Mouse (Mus musculus): ENCODE data around the gene Cenpp. TPM values are rescaled to one million over a fixed set of nuclear protein-coding genes. Genes with fewer than 3 reads are reported as not detected.
"Not testable (repeated sequence)": the region's sequence is repeated elsewhere in the genome, so short reads cannot be mapped to it uniquely, and the experiment has no call there.

The Cenpp gene
- total RNA-seq, 4 experiments from 2014 or later: 0.67 to 1.8 (median 0.94) TPM

DNA sequence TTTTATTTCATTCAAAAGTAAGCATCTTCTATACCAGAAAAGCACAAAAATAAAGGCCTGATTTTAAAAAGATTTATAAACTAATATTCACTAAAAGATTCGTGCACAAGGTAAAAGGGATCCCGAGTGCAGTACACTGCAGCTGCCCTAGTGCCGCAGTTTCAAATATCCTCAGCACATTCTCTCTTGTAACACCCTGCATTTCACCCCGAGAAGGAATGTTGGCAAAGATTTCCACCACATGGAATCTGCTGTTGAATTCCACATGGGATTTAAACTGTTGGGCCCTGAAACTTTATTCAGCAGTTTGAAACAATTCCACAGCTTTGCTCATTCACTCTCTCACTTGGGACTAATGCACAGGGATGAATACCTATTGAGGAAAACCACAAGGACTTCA is 44.9 kb downstream of the Cenpp start, which contains the start of gene Ogn:
Gene Ogn (plus strand): TSS at position 333 of the 400 bp plus-strand sequence.
- DNase-seq (ENCODE audit: low spot score in 2 of 2): peak; percentile 8 to 21

DNA sequence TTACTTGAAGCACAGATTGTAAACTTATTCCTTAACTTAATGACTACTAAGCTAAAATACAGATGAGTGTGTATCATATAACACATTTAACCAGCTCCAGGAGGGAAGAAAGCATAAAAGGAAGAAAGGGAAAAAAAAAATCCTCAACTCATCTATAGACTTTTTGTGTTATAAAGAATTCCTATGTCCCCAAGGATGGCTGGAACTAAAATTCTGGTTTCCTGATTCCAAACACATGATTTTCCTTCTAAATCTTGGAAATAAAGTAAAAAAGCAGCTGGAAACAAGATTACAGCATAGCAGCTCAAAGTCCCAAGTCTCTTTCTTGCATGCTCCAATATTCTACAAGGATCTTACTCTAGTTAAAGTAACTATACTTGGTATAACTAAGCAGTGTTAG is 49.0 kb downstream of the Cenpp start:
- no peak for DNase-seq (ENCODE audit: low spot score in 2 of 2)

DNA sequence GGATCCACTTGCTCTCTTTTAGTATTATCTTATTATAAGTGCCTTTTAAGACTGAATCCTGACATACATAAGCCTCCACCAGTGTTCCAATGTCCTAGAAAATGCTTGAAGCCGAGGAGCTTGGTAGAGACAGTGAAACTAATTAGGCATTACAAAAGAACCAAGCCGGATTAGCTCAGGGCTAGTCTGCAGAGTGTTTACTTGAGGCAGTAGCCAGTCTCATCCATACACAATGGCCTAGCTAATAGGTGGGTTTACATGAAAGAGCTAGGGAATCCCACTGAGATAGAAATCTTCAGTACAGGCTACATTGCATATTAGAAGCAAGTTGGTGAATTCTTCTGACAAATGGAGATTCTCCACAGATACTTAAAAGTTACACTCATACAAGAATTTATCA is 50.0 kb downstream of the Cenpp start:
- not testable (repeated sequence) for DNase-seq (ENCODE audit: low spot score in 2 of 2)

DNA sequence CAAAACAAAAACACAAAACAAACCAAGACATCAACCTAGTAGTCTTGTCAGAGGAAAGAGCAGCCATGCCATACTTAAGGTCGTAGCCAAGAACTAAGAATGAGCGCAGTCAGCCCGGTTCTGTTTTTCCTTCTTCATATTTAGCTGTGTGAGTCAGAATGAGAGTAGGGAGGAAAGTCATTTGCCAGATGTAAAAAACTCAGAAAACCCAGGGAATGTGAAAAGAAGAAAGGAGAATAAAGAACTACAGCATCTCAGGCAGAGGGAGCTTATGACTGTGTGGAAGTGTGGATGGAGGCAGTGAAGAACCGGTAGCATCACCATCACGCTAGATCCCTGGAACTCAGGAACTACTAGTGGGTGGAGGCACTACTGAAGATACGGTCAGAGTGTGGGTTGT is 66.5 kb downstream of the Cenpp start:
- no peak for DNase-seq (ENCODE audit: low spot score in 2 of 2)

DNA sequence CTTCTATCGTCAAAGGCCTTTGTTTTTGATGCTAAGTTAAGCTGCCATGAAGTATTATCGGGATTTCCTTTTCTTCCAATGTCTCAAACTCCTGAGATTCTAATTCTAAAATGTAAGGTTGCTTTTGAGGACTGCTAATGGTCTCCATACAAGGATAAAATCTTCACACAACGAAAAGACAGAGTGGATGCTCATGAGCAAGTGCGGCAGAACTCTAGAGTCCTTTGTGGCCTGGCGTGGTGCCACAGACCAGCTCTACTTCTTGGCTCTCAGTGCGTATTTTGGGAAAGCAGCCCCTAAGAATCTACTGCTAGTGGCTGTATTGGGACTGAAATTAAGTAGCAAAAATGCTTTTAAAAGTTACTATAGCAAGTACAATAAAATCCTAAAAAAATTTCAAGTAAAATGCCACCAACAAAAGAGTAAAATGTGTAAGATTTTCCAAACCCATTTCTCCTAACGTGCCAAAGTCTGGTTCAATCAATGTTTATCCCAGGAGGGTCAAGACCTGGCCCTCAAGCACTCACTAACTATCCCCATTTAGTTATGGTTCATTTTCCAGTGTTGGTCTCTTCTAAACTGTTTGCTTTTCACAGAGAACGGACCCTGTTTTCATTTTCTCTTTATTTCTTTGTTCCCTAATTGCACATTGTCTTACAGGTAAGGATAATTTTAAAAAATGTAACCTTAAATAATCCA is 68.1 kb downstream of the Cenpp start:
- peak in 1 of 2 experiments; percentile 21 for DNase-seq (ENCODE audit: low spot score in 2 of 2)

DNA sequence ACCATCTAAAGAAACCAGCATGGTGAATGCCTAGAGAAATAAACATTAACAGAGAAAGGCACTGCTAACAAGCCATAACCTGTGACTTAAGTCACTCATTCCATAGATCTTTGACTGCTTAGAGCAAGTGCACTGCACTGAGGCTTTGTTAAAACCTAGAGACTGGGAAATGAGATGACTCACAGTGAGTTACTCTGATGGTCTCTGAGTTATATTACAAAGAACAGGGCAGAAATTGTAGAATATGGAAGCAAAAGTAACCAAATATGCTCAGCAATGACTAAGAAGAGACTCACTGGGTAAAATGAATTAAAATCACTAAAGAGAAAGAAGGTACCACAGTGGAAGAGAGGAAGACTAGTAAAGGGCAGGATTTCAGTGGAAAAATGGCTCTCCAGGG is 68.7 kb downstream of the Cenpp start:
- no peak for DNase-seq (ENCODE audit: low spot score in 2 of 2)

DNA sequence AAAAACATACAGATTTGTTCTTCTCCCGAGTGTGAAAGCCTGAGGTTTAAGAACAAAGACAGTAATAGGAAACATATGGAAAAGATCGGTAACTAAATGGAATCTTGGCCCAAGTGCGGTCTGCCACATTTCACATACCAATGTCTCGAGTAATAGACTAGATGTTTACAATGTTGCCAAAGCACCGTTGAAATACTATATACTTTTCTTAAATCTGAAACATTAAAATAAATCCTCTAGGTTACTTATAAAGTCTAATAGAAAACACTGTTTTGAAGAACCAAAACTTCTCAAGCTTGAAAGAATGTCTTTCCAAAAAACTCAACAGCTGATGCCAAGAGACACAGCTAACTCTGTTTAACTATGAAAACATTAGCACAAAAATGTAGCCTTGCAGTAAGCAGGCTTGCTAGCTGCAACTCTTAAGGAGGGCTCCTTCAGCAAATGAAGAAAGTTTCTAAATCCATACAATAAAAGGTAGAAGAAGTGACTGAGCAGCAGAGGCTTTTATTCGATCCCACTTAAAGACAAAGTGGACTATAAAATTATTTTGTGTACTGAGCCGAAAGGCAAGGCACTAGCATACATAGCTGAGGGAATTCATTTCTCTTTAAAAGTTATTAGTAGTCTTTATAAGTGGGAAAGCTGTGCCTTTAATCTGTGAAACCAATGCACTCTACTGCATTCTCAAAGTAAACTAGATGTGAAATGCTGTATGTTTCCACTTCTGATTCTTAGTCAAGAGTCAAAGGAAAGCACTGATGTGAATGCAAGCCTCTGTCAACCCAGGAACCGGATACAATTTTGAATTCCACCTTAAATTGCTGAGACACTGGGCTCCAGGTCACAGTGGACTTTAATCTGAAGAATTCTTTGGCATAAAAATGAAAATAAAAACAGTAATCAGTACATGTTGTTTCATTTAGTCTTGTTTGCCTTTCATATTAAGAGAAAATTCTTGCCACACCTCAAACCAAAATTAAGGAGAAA is 70.7 kb downstream of the Cenpp start, which contains the start of gene Omd:
Gene Omd (plus strand): TSS at position 922 of the 990 bp plus-strand sequence.
- no peak for DNase-seq (ENCODE audit: low spot score in 2 of 2)

DNA sequence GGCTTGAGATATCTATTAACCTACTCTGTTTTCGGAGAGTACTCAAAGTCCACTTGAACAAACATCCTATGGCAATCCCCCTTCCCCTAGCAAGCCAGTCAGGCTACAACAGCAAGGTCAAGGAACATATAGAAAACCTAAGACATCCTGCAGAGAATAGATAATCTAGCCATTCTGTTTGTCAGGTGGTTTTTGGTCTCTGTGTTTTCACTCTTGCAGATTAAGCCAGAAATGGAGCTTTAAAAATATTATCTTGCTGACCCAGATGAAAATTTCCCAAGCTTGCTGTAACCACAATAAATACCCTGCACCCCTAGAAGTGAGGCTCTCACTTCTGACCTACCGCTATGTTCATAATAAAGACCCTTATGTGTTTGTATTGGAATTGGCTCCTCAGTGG is 81.2 kb downstream of the Cenpp start:
- DNase-seq (ENCODE audit: low spot score in 2 of 2): no peak

DNA sequence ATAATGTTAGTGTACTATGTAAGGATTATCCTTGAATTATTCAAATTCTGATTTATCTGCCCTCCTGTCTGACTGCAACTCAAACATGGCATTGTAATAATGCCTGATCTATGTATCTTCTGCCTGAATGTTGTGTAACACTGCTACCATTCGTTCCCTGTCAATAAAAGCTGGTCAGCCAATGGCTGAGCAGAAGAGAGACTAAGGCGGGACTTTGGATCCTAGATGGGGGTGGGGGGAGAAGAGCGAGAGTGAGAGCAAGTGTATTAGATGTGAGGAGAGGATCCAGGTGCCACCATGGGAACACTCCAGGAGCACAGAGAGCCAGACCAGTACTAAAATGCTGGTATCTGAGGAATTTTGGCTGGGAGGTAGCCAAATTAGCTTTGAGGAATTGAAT is 82.2 kb downstream of the Cenpp start:
- no peak for DNase-seq (ENCODE audit: low spot score in 2 of 2)

DNA sequence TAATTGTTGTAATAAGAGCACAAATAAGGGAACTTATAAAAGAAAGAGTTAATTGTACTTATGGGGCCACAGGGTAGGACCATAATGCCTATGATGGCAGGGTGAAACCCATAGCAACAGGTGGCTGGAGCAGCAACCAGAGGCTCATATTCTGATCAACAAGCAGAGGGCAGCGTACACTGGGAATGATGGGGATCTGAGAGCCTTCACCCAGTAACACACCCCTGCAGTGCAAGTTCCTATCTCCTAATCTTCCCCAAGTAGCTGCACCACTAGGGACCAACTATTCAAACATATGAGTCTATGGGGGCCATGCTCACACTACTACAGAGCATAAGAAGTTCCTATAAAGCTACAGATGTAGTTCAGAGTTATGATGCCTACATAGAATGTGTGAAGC is 88.2 kb downstream of the Cenpp start:
- no peak for DNase-seq (ENCODE audit: low spot score in 2 of 2)

DNA sequence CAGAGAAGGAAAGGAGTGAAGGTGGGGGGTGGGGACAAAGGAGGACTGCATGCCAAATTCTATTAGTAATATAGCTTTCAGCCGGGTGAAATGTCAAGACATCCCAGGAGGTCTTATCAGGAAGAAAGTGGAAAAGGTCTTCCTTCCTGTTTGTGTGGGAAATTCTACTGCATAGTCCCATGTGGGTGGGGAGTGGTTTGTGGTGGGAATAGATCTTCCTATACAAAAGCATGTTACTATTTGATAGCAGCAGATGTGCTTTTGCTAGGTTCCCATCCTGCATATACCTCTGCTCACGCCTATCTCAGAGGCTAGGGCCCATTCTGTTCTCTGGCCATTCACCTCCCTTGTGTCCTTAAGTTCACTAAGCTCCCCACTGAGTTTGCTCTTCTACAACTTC is 91.7 kb downstream of the Cenpp start:
- DNase-seq (ENCODE audit: low spot score in 2 of 2): no peak

DNA sequence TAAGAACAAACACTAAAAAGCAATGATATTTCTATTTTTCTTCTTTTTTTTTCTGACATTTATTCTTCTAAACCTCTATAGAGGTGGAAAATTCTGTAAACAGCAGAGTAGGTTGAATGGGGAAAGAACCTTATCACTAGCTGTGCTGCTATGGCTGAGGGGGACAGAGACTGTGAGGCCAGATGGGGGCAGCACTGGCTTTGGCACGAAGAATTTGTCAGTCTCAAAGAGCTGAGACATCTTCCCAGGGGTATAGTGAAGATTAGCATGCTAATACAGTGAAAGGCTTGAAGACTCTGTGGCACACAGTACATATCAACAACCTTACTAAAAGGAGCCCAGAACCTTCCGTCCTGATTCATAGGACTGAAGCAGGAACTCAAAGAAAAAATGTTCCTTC is 93.4 kb downstream of the Cenpp start:
- DNase-seq (ENCODE audit: low spot score in 2 of 2): no peak

DNA sequence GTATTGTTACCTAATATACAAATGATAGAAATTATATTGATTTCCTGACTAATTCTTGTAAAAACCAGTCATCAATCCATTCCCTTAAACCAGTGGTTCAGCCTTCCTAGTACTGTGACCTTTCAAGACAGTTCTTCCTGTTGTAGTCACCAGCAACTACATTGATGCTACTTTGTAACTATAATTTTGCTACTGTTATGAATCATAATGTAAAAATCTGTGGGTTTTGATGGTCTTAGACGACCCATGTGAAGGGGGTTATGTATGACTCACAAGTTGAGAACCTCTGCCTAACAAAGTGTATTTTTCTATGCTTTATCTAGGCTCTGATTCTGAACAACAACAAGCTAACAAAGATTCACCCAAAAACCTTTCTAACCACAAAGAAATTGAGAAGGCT is 95.7 kb downstream of the Cenpp start:
- DNase-seq (ENCODE audit: low spot score in 2 of 2): no peak

DNA sequence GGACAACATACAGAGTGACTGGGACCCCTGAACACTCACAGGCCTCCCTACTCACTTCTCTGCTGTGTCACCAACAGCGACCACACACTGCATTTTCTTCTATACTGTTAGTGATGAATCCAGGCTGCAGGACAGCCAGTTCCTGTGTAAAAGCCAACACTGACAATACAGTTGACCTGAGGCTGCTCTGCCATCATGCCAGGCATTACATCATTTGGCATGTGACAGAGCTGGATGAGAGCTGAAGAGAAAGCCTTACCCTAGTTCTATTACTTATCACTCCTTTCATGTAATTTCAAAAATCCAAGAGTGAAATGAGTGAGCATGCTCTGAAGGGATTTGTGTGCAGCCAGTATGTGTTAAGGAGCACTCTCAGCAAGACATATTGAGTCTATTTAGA is 96.4 kb downstream of the Cenpp start:
- DNase-seq (ENCODE audit: low spot score in 2 of 2): peak in 1 of 2 experiments; percentile 15

DNA sequence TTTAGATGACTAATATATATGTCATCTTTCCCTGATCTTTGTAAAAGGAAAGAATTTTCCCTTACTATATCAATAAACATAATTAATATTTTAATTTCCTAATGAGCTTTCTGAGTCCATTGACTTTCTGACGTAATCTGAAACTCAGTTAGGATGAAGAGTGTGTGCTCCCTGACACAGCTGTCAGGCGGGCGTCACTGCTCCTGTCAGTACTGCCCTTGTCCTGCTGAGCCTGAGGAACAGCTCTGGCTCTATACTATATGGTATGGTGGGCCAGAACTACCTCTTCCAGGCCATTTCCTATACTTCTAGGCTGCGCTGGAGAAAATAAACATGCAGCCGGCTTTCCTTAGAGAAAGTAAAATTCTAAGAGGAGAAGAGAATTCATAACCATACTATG is 98.1 kb downstream of the Cenpp start:
- no peak for DNase-seq (ENCODE audit: low spot score in 2 of 2)

DNA sequence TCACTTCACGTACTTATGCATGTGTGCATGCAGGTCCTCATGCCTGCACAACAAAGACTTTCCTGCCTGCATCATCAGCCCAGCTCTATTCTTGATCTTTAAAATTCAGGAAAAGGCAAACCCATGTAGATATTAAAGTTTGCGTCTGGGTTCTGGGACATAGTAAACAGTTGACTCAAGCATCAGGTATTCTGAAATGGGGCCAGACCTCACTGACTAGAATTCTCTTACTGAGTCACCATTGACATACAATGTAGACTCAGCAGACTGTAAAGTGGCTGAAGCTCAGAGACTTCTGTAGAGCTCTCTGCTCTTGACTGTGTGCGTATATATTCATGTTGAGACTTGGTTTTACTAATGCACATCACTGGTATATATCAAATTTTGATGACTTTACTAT is 103.0 kb downstream of the Cenpp start:
- no peak for DNase-seq (ENCODE audit: low spot score in 2 of 2)

DNA sequence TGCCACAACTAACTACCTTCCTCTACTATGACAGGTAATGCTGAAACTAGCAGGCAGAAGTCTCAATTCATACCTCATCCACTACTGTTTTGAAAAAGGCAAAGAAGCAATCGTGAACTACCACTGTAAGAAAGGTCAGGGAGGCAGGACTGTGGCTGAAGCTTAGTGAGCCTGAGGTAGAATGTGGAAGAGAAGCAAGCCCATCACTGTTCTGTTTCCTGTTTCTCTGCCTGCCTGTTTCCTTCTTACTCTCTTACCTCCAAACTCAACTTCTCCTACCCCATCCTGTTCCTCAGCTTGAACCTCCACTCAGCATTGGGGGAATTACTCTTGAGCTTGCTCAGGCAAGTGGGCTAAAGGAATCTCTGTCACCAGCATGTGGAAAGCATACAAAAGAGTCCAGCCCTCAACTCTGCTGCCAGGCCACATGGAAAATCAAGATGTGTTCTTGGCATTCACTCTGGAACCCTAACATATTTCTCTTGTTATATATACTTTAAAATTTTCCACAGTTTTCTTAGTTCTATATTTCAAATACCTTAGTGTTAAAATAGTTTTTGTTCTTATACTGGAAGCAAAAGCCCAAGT is 104.9 kb downstream of the Cenpp start:
- DNase-seq (ENCODE audit: low spot score in 2 of 2): no peak

DNA sequence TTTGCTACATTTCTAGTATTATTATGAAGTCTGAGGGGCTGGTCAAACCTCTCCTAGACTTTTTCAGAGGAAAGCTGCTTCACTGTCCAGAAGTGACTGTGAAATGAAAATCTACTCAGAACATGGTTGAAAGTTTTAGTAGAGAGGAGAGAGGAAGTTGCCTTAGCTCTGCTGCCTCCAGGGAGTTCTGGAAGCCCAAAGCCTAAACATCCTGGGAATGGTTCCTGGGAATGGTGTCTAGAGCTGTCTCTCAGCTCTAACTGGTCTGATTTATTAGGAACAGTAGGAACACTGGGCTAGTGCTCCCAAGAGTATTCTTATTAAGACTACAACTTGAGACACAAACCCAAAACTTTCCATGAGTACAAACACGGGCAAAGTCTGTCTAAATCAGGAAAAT is 106.1 kb downstream of the Cenpp start:
- no peak for DNase-seq (ENCODE audit: low spot score in 2 of 2)

DNA sequence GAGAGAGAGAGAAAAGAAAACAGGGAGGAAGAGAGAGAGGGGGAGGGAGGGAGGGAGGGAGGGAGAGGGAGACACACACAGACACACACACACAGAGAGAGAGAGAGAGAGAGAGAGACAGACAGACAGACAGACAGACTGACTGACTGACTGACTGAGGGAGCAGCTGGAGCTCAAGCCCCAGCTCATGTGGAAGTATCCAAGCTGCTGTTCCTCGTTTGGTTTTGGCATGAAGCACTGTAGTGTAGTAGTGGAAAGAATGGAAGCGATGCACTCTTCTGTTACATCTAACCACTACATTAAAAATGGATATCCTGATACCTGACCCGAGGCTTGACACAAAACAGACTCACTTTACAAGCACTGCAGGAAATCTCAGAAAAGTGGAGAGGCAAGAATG is 106.9 kb downstream of the Cenpp start:
- DNase-seq (ENCODE audit: low spot score in 2 of 2): no peak

DNA sequence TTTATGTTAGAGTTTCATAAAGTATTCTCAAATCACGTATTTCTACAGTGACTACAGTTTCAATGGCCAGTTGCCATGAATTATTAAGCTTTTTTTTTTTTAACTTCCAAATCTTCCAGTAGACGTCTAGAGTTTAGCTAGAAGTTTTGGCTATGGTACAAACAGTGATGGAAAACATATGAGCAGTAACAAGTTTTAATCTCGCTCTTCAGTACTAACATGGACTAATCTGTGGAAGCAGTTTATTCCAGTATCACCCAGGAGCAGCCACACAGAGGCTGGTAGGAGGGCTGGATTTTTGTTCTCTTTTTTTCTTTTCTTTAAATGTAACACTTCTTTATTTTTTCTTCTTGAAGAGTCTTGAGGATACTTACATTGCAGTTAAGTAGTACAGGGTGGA is 108.3 kb downstream of the Cenpp start, which contains the start of gene Aspn:
Gene Aspn (plus strand): TSS at position 165 of the 400 bp plus-strand sequence.
- DNase-seq (ENCODE audit: low spot score in 2 of 2): no peak

DNA sequence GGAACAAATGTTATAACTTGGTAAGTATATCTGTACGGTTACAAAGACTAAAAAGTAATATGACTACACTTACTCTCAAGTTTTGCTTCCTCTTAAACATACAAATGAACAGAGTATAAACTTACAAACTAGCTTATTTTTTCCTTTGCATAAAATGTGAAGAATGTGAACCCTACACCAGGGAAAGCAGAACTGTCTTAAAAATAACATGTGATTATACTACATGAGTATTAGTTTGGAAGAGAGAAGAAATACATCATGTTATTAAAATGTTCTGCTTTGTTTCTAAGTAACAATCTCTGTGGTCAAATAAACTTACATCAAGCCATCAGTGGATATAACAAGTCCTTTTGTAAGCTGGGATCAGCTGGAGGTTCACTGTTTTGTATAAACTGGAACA is 113.9 kb downstream of the Cenpp start:
- no peak for DNase-seq (ENCODE audit: low spot score in 2 of 2)

DNA sequence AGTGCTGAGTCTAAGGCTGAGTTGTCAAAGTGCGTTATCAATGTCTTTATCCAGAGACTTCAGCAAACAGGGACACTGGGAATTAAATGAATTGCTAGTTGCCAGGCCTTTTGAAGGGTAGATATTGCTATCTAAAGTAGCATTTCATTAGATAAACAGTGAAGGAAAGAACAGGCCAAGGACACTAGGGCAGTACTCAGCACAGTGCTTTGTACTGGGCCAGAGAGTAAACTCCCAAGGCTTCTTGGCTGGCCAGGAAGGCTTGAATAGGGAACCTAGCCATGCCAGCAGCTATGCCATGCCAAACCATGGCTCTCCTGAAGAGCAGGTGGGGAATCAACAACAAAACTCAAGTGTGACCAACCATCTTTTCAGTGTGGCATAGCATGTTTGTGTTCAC is 115.6 kb downstream of the Cenpp start:
- no peak for DNase-seq (ENCODE audit: low spot score in 2 of 2)

Measured in gastrocnemius, adult 8-10 months (tissue).